In the genomic region with DNA sequence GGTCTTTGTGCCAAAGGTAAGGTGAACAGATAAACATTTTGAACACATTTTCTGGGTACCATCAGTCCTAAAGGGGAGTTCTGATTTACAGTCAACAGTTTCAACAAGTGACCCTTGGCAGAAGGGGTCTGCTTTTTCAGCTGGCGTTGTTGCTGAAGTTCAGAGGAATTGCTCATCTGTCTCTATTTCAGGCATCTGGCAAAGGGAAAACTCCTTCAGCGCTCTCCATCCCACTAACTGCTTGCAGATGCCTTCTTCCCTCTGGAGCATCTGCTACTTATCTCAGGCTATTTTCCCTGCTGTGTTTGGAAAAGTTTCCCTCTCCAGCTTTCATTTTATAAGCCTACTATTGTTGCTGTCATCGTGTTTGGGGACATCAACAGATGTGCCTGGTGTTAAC, we compare ENCODE assay signal across 9 mouse cellular contexts.
DNase-seq lines count a peak whose midpoint lies in the region; ATAC-seq and TF ChIP-seq lines count a peak whose summit lies in the region.
"Had no signal": no experiment of that assay in that cellular context is flagged by ENCODE, and none has a peak within 500 bp of the region (broad histone marks: within the 10 kb centered on the region; RNA-seq: fewer than 3 reads in every experiment).

No protein-coding gene starts in this region.

- no peaks in the 10 kb centered on the region for H3K4me1 ChIP-seq in limb, embryonic 11.5 days (ENCODE audit: control insufficient read depth, insufficient read depth, low read length)
- no peaks in the 10 kb centered on the region for H3K4me1 ChIP-seq in cerebellum, adult 2 months (ENCODE audit: control insufficient read depth, insufficient read depth, low read length)
- H3K4me1 ChIP-seq: limb, embryonic 13.5 days; neural tube, embryonic 12.5 days had no signal

- no peak overlapping the region for H3K4me3 ChIP-seq in limb, embryonic 11.5 days (ENCODE audit: low read depth, low read length)
- no peak overlapping the region for H3K4me3 ChIP-seq in cerebellum, adult 2 months (replicated peaks; ENCODE audit: insufficient read depth, low read depth, low read length)
- H3K4me3 ChIP-seq: limb, embryonic 13.5 days; neural tube, embryonic 12.5 days had no signal

- intact Hi-C loops in left cerebral cortex, postnatal 14 days (cut with DNase I): no loop called here
- intact Hi-C loops in left cerebral cortex, postnatal 4 days (cut with DNase I): no loop called here

- no peak for TF ChIP-seq CTCF in cerebellum, adult 2 months (IDR thresholded peaks at IDR 0.05; ENCODE audit: borderline replicate concordance, insufficient read depth, low read depth, low read length)

- no peaks in the 10 kb centered on the region for H3K27me3 ChIP-seq in limb, embryonic 11.5 days (ENCODE audit: control insufficient read depth, insufficient read depth, low read length)
- no peaks in the 10 kb centered on the region for H3K27me3 ChIP-seq in cerebellum, adult 2 months (ENCODE audit: control insufficient read depth, insufficient read depth, low read length)
- H3K27me3 ChIP-seq: limb, embryonic 13.5 days; neural tube, embryonic 12.5 days had no signal

- TF ChIP-seq POLR2A in cerebellum, adult 2 months (IDR thresholded peaks at IDR 0.05; ENCODE audit: borderline replicate concordance, insufficient read depth, low read length): no peak

- H3K27ac ChIP-seq in limb, embryonic 11.5 days (replicated peaks; ENCODE audit: low read depth, low read length): no peak overlapping the region
- no peak overlapping the region for H3K27ac ChIP-seq in cerebellum, adult 2 months (ENCODE audit: insufficient read depth, low read length)
- H3K27ac ChIP-seq: limb, embryonic 13.5 days; neural tube, embryonic 12.5 days had no signal

- no peak; the same call in 1 of the 2 replicates for ATAC-seq in limb, embryonic 11.5 days (ENCODE audit: insufficient number of reproducible peaks, low FRiP score, low TSS enrichment, low read depth)

- no peaks in the 10 kb centered on the region for H3K36me3 ChIP-seq in limb, embryonic 11.5 days (ENCODE audit: control insufficient read depth, insufficient read depth, low read length)
- H3K36me3 ChIP-seq: limb, embryonic 13.5 days; neural tube, embryonic 12.5 days had no signal

- no peaks in the 10 kb centered on the region for H3K9me3 ChIP-seq in limb, embryonic 11.5 days (ENCODE audit: control insufficient read depth, low read length)
- H3K9me3 ChIP-seq: limb, embryonic 13.5 days; neural tube, embryonic 12.5 days had no signal

- DNase-seq in left cerebral cortex, postnatal 14 days (ENCODE audit: low spot score in 2 of 2): peak; percentile 8 to 20
- no peak for DNase-seq in left cerebral cortex, postnatal 4 days
- peak; percentile 56 for DNase-seq in embryo, embryonic 9.5 days (ENCODE audit: extremely low spot score)
- peak; percentile 58 for DNase-seq in gastrocnemius, postnatal 25 days
- DNase-seq in limb, embryonic 11.5 days (ENCODE audit: low spot score): peak; percentile 35
- DNase-seq in urinary bladder, postnatal 36 days (ENCODE audit: low spot score in 2 of 2): no peak
- DNase-seq in cerebellum, adult 2 months: no peak

- 9% methylated on average over 3 of the region's 3 CpGs for WGBS in limb, embryonic 11.5 days
- WGBS in cerebellum, adult 2 months: 18% methylated on average over 3 of the region's 3 CpGs

- H3K4me2 ChIP-seq in limb, embryonic 11.5 days (ENCODE audit: low read depth, severe bottlenecking): no peak overlapping the region
- H3K4me2 ChIP-seq: limb, embryonic 13.5 days; neural tube, embryonic 12.5 days had no signal

- no peak overlapping the region for H3K9ac ChIP-seq in limb, embryonic 11.5 days (ENCODE audit: low read length)
- H3K9ac ChIP-seq: limb, embryonic 13.5 days; neural tube, embryonic 12.5 days had no signal

Comparison
In these comparisons a context has a peak if more than half of its experiments do, and no peak if none do; other contexts are left out.
1. DNase-seq: peak in left cerebral cortex, postnatal 14 days (2 of 2), embryo, embryonic 9.5 days (single experiment), gastrocnemius, postnatal 25 days (single experiment) and limb, embryonic 11.5 days (single experiment); none in left cerebral cortex, postnatal 4 days (single experiment), urinary bladder, postnatal 36 days (0 of 2) and cerebellum, adult 2 months (0 of 2).